Mouse (Mus musculus): ENCODE results near the gene Cd3d. TPM values are rescaled to one million over a fixed set of nuclear protein-coding genes. Genes with fewer than 3 reads are reported as not detected.

The Cd3d gene
- total RNA-seq (2014; rRNA removed) (0.09 and 0.20 TPM in 2 replicates), polyA plus RNA-seq (2012; rRNA removed) (0.37 and 0.73 TPM in 2 replicates)

DNA sequence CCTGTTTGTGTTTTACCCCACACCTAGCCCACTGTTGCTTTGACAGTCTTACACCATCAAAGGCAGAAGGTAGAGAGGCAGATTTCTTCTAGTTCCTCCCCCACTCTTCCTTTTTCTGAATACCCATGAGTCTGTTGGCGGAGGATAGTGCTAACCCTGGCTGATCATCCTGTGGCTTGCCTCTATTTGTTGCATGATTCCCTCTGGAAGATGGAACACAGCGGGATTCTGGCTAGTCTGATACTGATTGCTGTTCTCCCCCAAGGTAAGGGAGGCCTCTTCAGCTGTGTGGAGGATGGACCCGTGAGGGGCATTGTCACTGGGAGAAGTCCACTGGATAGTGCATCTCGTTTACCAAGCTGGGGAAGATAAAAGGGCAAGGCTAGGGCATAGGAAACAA lies at the start of gene Cd3d:
Cd3d (plus strand) TSS at position 111 of the 400 bp plus-strand sequence.
- DNase-seq (ENCODE audit: extremely low read depth, low read depth, low spot score) = no peak
- no peaks in the 10 kb centered on the region for H3K36me3 ChIP-seq (ENCODE audit: control insufficient read depth, insufficient read depth, low read length)
- H3K4me3 ChIP-seq (ENCODE audit: insufficient read depth, low read depth, low read length) = no peak within 1 kb of the TSS
- no peaks in the 10 kb centered on the region for H3K4me1 ChIP-seq (ENCODE audit: control insufficient read depth, insufficient read depth, low read length)
- H3K27ac ChIP-seq (replicated peaks; ENCODE audit: insufficient read depth, low read depth, low read length) = no peak within 1 kb of the TSS
- no peaks in the 10 kb centered on the region for H3K79me2 ChIP-seq (ENCODE audit: control insufficient read depth, insufficient read depth, low read length)
- TF ChIP-seq CTCF (IDR thresholded peaks at IDR 0.05; ENCODE audit: low read depth, low read length) (no peak), POLR2A (IDR thresholded peaks at IDR 0.05; ENCODE audit: extremely low read depth, insufficient read depth, low read length) (no peak)
- no peaks in the 10 kb centered on the region for H3K27me3 ChIP-seq (ENCODE audit: control insufficient read depth, insufficient read depth, low read length)
- no peak within 1 kb of the TSS for H3K9ac ChIP-seq (ENCODE audit: low read depth, low read length)
- 75% methylated on average over 4 of the region's 4 CpGs for WGBS

DNA sequence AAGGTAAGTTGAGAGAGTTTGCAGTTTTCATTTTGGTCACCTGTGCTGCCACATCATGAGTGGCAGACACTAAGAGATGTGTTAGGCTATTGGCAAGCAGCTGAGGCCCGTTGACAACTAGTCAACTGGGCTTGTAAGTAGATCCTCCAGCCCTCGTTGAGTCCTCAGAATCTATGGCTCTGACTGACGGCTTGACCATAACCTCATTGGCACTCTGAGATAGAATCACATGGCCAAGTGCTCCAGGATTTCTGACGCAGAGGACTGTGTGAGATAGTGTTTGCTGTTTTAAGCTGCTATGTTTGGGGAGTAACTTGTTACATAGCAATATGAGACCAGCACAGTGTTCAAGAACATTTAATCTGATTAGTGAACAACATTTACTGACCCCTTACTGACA lies 39.8 kb upstream of the Cd3d start:
- Histone ChIP-seq H3K4me3 (ENCODE audit: insufficient read depth, low read depth, low read length) (no peak overlapping the region), H3K36me3 (ENCODE audit: control insufficient read depth, insufficient read depth, low read length) (peaks cover 89% of the 10 kb centered on the region), H3K27ac (replicated peaks; ENCODE audit: insufficient read depth, low read depth, low read length) (no peak overlapping the region), H3K79me2 (ENCODE audit: control insufficient read depth, insufficient read depth, low read length) (no peaks in the 10 kb centered on the region), H3K9ac (ENCODE audit: low read depth, low read length) (no peak overlapping the region), H3K27me3 (ENCODE audit: control insufficient read depth, insufficient read depth, low read length) (no peaks in the 10 kb centered on the region), H3K4me1 (ENCODE audit: control insufficient read depth, insufficient read depth, low read length) (peaks cover 3% of the 10 kb centered on the region; the same call in 1 of the 2 replicates)
- 84% methylated on average over 4 of the region's 4 CpGs for WGBS
- TF ChIP-seq CTCF (IDR thresholded peaks at IDR 0.05; ENCODE audit: low read depth, low read length) (no peak), POLR2A (IDR thresholded peaks at IDR 0.05; ENCODE audit: extremely low read depth, insufficient read depth, low read length) (no peak)
- no peak for DNase-seq (ENCODE audit: extremely low read depth, low read depth, low spot score)

DNA sequence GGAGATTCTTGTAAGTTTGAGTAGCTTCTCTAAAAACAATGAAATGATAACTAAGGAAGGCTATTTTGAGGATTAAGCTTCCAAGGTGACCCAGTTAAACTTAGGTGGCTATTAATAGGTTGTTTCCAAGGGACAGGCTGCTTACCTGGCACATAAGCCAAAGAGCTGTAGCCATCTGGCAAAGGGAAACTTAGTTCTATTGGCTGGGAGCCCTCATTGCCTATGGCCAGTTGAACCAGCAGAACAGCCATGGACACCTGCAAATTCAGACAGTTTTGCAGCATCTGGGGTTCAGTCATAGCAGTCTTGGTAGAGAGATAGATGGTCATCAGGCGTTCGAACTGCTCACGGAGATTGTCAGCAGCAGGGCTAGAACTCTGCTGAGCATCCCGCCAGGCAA lies 39.2 kb upstream of the Cd3d start:
- Histone ChIP-seq H3K4me1 (ENCODE audit: control insufficient read depth, insufficient read depth, low read length) (peaks cover 3% of the 10 kb centered on the region; the same call in 1 of the 2 replicates), H3K27ac (replicated peaks; ENCODE audit: insufficient read depth, low read depth, low read length) (no peak overlapping the region), H3K4me3 (ENCODE audit: insufficient read depth, low read depth, low read length) (no peak overlapping the region), H3K79me2 (ENCODE audit: control insufficient read depth, insufficient read depth, low read length) (no peaks in the 10 kb centered on the region), H3K9ac (ENCODE audit: low read depth, low read length) (no peak overlapping the region), H3K27me3 (ENCODE audit: control insufficient read depth, insufficient read depth, low read length) (no peaks in the 10 kb centered on the region), H3K36me3 (ENCODE audit: control insufficient read depth, insufficient read depth, low read length) (peaks cover 89% of the 10 kb centered on the region)
- TF ChIP-seq CTCF (IDR thresholded peaks at IDR 0.05; ENCODE audit: low read depth, low read length) (no peak), POLR2A (IDR thresholded peaks at IDR 0.05; ENCODE audit: extremely low read depth, insufficient read depth, low read length) (no peak)
- peak; percentile 28 for DNase-seq (ENCODE audit: extremely low read depth, low read depth, low spot score)
- WGBS = 95% methylated on average over 4 of the region's 4 CpGs

DNA sequence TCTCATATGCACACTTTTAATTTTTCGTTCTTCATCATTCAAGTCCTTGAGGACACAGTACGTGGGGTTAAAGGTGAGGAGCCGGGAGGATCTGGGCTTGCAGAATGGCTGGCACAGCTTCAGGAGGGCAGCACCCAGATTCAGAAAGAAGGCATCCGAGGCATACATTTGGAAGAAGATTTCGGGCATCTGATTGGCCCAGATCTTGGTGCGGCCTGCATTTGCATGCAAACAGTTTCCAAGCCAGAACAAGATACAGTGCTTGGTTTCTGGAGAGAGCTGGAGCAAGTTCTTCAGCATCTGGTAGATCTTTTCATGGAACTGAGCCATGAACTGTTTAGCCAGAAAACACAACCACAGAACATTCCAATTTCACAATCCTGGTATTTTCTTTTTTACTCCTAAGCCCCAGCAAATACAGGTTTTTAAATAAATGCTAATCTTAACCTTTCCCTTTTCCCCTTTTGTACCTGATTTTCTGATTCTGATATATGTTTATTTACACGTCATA lies 35.3 kb upstream of the Cd3d start:
- Histone ChIP-seq H3K36me3 (ENCODE audit: control insufficient read depth, insufficient read depth, low read length) (peaks cover 90% of the 10 kb centered on the region), H3K4me1 (ENCODE audit: control insufficient read depth, insufficient read depth, low read length) (peaks cover 3% of the 10 kb centered on the region; the same call in 1 of the 2 replicates), H3K4me3 (ENCODE audit: insufficient read depth, low read depth, low read length) (no peak overlapping the region), H3K9ac (ENCODE audit: low read depth, low read length) (no peak overlapping the region), H3K79me2 (ENCODE audit: control insufficient read depth, insufficient read depth, low read length) (no peaks in the 10 kb centered on the region), H3K27me3 (ENCODE audit: control insufficient read depth, insufficient read depth, low read length) (no peaks in the 10 kb centered on the region), H3K27ac (replicated peaks; ENCODE audit: insufficient read depth, low read depth, low read length) (no peak overlapping the region)
- TF ChIP-seq CTCF (IDR thresholded peaks at IDR 0.05; ENCODE audit: low read depth, low read length) = no peak
- no peak for TF ChIP-seq POLR2A (IDR thresholded peaks at IDR 0.05; ENCODE audit: extremely low read depth, insufficient read depth, low read length)
- 52% methylated on average over 7 of the region's 7 CpGs for WGBS
- DNase-seq (ENCODE audit: extremely low read depth, low read depth, low spot score) = peak; percentile 74

DNA sequence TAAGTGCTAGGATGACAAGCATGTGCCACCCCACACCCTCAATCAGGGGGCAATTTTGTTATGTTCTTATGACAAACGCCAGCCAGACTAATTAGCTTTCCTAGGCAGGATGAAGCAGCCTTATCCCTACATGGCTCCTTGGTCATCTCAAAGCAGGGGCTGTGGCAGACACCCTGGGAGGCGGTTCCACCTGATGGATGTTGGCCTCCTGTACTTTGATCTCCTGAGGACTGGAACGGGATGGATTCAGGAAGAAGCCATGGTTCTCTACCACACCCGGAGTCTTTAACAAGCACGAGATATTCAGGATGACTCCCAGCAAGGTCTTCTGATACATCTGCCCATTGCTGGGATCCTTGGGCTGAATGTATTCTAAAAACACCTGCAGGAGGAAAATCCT lies 33.8 kb upstream of the Cd3d start:
- DNase-seq (ENCODE audit: extremely low read depth, low read depth, low spot score) = no peak
- no peak overlapping the region for H3K4me3 ChIP-seq (ENCODE audit: insufficient read depth, low read depth, low read length)
- no peak for TF ChIP-seq CTCF (IDR thresholded peaks at IDR 0.05; ENCODE audit: low read depth, low read length)
- no peak for TF ChIP-seq POLR2A (IDR thresholded peaks at IDR 0.05; ENCODE audit: extremely low read depth, insufficient read depth, low read length)
- no peak overlapping the region for H3K9ac ChIP-seq (ENCODE audit: low read depth, low read length)
- no peaks in the 10 kb centered on the region for H3K79me2 ChIP-seq (ENCODE audit: control insufficient read depth, insufficient read depth, low read length)
- peaks cover 3% of the 10 kb centered on the region; the same call in 1 of the 2 replicates for H3K4me1 ChIP-seq (ENCODE audit: control insufficient read depth, insufficient read depth, low read length)
- WGBS = 87% methylated on average over 5 of the region's 5 CpGs
- H3K36me3 ChIP-seq (ENCODE audit: control insufficient read depth, insufficient read depth, low read length) = peaks cover 88% of the 10 kb centered on the region
- no peaks in the 10 kb centered on the region for H3K27me3 ChIP-seq (ENCODE audit: control insufficient read depth, insufficient read depth, low read length)
- no peak overlapping the region for H3K27ac ChIP-seq (replicated peaks; ENCODE audit: insufficient read depth, low read depth, low read length)

DNA sequence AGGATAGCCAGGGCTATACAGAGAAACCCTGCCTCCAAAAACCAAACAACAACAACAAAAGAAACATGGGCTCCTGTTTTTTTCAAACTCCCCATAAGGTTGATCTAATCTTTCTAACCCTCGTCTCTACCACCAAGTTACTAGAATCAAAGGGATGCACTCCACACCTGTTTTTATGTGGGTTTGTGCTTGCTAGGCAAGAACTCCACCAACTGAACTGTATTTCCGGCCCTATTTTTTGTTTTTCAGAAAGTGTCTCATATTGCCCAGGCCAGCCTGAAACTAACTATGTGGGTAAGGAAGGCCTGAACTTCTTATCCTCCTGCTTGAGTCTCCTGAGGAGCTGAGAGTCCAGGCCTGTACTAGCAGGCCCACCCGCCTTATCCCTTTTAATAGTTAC lies 27.2 kb upstream of the Cd3d start:
- no peak for TF ChIP-seq CTCF (IDR thresholded peaks at IDR 0.05; ENCODE audit: low read depth, low read length)
- TF ChIP-seq POLR2A (IDR thresholded peaks at IDR 0.05; ENCODE audit: extremely low read depth, insufficient read depth, low read length) = no peak
- H3K27me3 ChIP-seq (ENCODE audit: control insufficient read depth, insufficient read depth, low read length) = no peaks in the 10 kb centered on the region
- H3K79me2 ChIP-seq (ENCODE audit: control insufficient read depth, insufficient read depth, low read length) = no peaks in the 10 kb centered on the region
- no peak overlapping the region for H3K4me3 ChIP-seq (ENCODE audit: insufficient read depth, low read depth, low read length)
- H3K9ac ChIP-seq (ENCODE audit: low read depth, low read length) = no peak overlapping the region
- H3K4me1 ChIP-seq (ENCODE audit: control insufficient read depth, insufficient read depth, low read length) = no peaks in the 10 kb centered on the region
- DNase-seq (ENCODE audit: extremely low read depth, low read depth, low spot score) = no peak
- no peak overlapping the region for H3K27ac ChIP-seq (replicated peaks; ENCODE audit: insufficient read depth, low read depth, low read length)
- H3K36me3 ChIP-seq (ENCODE audit: control insufficient read depth, insufficient read depth, low read length) = peaks cover 83% of the 10 kb centered on the region
- WGBS = 97% methylated on average over 3 of the region's 3 CpGs
